Mouse (Mus musculus) hindbrain, embryonic 12.5 days (tissue): Measurements from ENCODE around the gene Lhb. TPM values are rescaled to one million over a fixed set of nuclear protein-coding genes. Genes with fewer than 3 reads are reported as not detected.

Experiments used
- ATAC-seq: fragments of 200-750 bp; cut with Nextera tagmentation; 2 replicates; pipeline ENCODE4 v1.8.0; 2017; ENCODE audit warnings: moderate TSS enrichment; ENCODE audit not compliant: low FRiP score
- H3K27ac ChIP-seq: fragments of 300-500 bp; sonication (generic); 2 replicates; pipeline ENCODE4 v1.5.1; 2016; ENCODE audit warnings: mild to moderate bottlenecking
- H3K27me3 ChIP-seq: fragments of 300-500 bp; sonication (generic); 2 replicates; pipeline ENCODE4 v1.6.1; 2016; ENCODE audit warnings: mild to moderate bottlenecking
- H3K36me3 ChIP-seq: fragments of 300-500 bp; sonication (generic); 2 replicates; pipeline ENCODE4 v1.6.1; 2016; ENCODE audit warnings: mild to moderate bottlenecking
- H3K4me1 ChIP-seq: fragments of 300-500 bp; sonication (generic); 2 replicates; pipeline ENCODE4 v1.6.1; 2016
- H3K4me2 ChIP-seq: fragments of 300-500 bp; sonication (generic); replicated peaks from 2 replicates; pipeline ENCODE4 v1.6.1; 2016; ENCODE audit warnings: mild to moderate bottlenecking
- H3K4me3 ChIP-seq: fragments of 300-500 bp; sonication (generic); 2 replicates; pipeline ENCODE4 v1.5.1; 2016; ENCODE audit warnings: mild to moderate bottlenecking
- H3K9ac ChIP-seq: fragments of 300-500 bp; sonication (generic); 2 replicates; pipeline ENCODE4 v1.6.1; 2016; ENCODE audit warnings: mild to moderate bottlenecking, moderate library complexity
- H3K9me3 ChIP-seq: fragments of 300-500 bp; sonication (generic); replicated peaks from 2 replicates; pipeline ENCODE4 v1.6.1; 2016; ENCODE audit warnings: mild to moderate bottlenecking
- WGBS: fragments of 180-500 bp; shearing (Covaris S2); methylation state at CpG from one replicate; pipeline ENCODE4 v1.1.7; 2016; 5-methylcytosine and 5-hydroxymethylcytosine counted together
- polyA plus RNA-seq: library from polyadenylated mRNA; unstranded; fragments of >200 nt; fragmentation: Nextera tagmentation; extraction: Ambion mirVana; gene quantifications from 2 replicates; pipeline ENCODE4 v1.2.1, GENCODE M21; 2016

Gene Lhb
- polyA plus RNA-seq, 1 experiment from 2014 or later: 1.0 TPM

GRCm38 (mm10) chr7:45415636-45416035, 5.0 kb upstream of the Lhb start:
- H3K27me3 ChIP-seq: peaks cover 99% of the 10 kb centered on the region
- H3K27ac ChIP-seq: no peak overlapping the region
- H3K4me1 ChIP-seq: peaks cover 18% of the 10 kb centered on the region
- 0 out of 2 replicates have a peak overlapping the region, but pooled peaks have one; percentile 6 for H3K4me2 ChIP-seq
- no peak for ATAC-seq
- no peaks in the 10 kb centered on the region for H3K9me3 ChIP-seq
- H3K9ac ChIP-seq: no peak overlapping the region
- WGBS: 11% methylated on average over 37 of the region's 37 CpGs
- H3K4me3 ChIP-seq: 0 out of 2 replicates have a peak overlapping the region, but pooled peaks have one; percentile 1
- peaks cover 2% of the 10 kb centered on the region for H3K36me3 ChIP-seq

GRCm38 (mm10) chr7:45417962-45418492, 2.6 kb upstream of the Lhb start:
- Histone ChIP-seq H3K4me1 (peaks cover 17% of the 10 kb centered on the region), H3K36me3 (peaks cover 26% of the 10 kb centered on the region), H3K9me3 (no peaks in the 10 kb centered on the region), H3K9ac (no peak overlapping the region), H3K4me3 (no peak overlapping the region), H3K27me3 (peaks cover 86% of the 10 kb centered on the region), H3K4me2 (no peak overlapping the region), H3K27ac (no peak overlapping the region)
- 10% methylated on average over 13 of the region's 13 CpGs for WGBS
- ATAC-seq: no peak

- Histone ChIP-seq H3K27ac (no peak overlapping the region), H3K9ac (no peak overlapping the region), H3K27me3 (peaks cover 66% of the 10 kb centered on the region), H3K4me3 (no peak overlapping the region), H3K4me1 (peaks cover 5% of the 10 kb centered on the region; the same call in 1 of the 2 replicates), H3K36me3 (peaks cover 46% of the 10 kb centered on the region), H3K9me3 (no peaks in the 10 kb centered on the region), H3K4me2 (no peak overlapping the region)
- ATAC-seq: no peak
- WGBS: 16% methylated on average over 27 of the region's 27 CpGs
Measured at GRCm38 (mm10) chr7:45419859-45420614, 583 bp upstream of the Lhb start.

- peaks cover 56% of the 10 kb centered on the region for H3K36me3 ChIP-seq
- no peak overlapping the region for H3K4me2 ChIP-seq
- no peak overlapping the region for H3K27ac ChIP-seq
- ATAC-seq: no peak
- peaks cover 54% of the 10 kb centered on the region for H3K27me3 ChIP-seq
- H3K9ac ChIP-seq: no peak overlapping the region
- no peaks in the 10 kb centered on the region for H3K9me3 ChIP-seq
- WGBS: 89% methylated on average over 14 of the region's 14 CpGs
- H3K4me1 ChIP-seq: peaks cover 5% of the 10 kb centered on the region; the same call in 1 of the 2 replicates
- no peak overlapping the region for H3K4me3 ChIP-seq
Measured at GRCm38 (mm10) chr7:45421194-45421593, 574 bp downstream of the Lhb start.

GRCm38 (mm10) chr7:45426556-45426955, 5.9 kb downstream of the Lhb start:
- WGBS: 96% methylated on average over 8 of the region's 8 CpGs
- no peak overlapping the region for H3K9ac ChIP-seq
- H3K4me1 ChIP-seq: 0 out of 2 replicates have a peak, but pooled peaks cover 3% of the 10 kb centered on the region
- no peak overlapping the region for H3K27ac ChIP-seq
- H3K27me3 ChIP-seq: peaks cover under 1% of the 10 kb centered on the region
- no peak overlapping the region for H3K4me3 ChIP-seq
- no peaks in the 10 kb centered on the region for H3K9me3 ChIP-seq
- ATAC-seq: no peak
- H3K4me2 ChIP-seq: no peak overlapping the region
- peaks cover 94% of the 10 kb centered on the region for H3K36me3 ChIP-seq

GRCm38 (mm10) chr7:45433835-45434202, 13.2 kb downstream of the Lhb start:
- peaks cover 44% of the 10 kb centered on the region for H3K4me1 ChIP-seq
- no peak; the same call in 1 of the 2 replicates for ATAC-seq
- H3K9me3 ChIP-seq: no peaks in the 10 kb centered on the region
- H3K27ac ChIP-seq: peak overlapping the region; percentile 92
- peaks cover 33% of the 10 kb centered on the region for H3K36me3 ChIP-seq
- peak overlapping the region; percentile 89 for H3K9ac ChIP-seq
- H3K4me2 ChIP-seq: peak overlapping the region; percentile 99
- 1% methylated on average over 7 of the region's 7 CpGs for WGBS
- H3K4me3 ChIP-seq: peak overlapping the region; percentile 88
- H3K27me3 ChIP-seq: no peaks in the 10 kb centered on the region

GRCm38 (mm10) chr7:45434203-45435015, 13.8 kb downstream of the Lhb start, which contains the start of gene Gys1:
Gene Gys1, plus strand, starts transcription at chr7:45434844.
- H3K27ac ChIP-seq: peak within 1 kb of the TSS; percentile 92
- peak within 1 kb of the TSS; percentile 89 for H3K9ac ChIP-seq
- H3K27me3 ChIP-seq: no peaks in the 10 kb centered on the region
- no peaks in the 10 kb centered on the region for H3K9me3 ChIP-seq
- peak within 1 kb of the TSS; percentile 88 for H3K4me3 ChIP-seq
- H3K36me3 ChIP-seq: peaks cover 27% of the 10 kb centered on the region
- peak within 1 kb of the TSS; percentile 99 for H3K4me2 ChIP-seq
- peaks cover 44% of the 10 kb centered on the region for H3K4me1 ChIP-seq
- under 1% methylated on average over 45 of the region's 45 CpGs for WGBS
- peak; percentile 97 for ATAC-seq

- WGBS: 5% methylated on average over 16 of the region's 16 CpGs
- Histone ChIP-seq H3K9ac (peak overlapping the region; percentile 62), H3K4me3 (peak overlapping the region; percentile 88), H3K27me3 (no peaks in the 10 kb centered on the region), H3K9me3 (no peaks in the 10 kb centered on the region), H3K4me2 (peak overlapping the region; percentile 99), H3K27ac (peak overlapping the region; percentile 14; the same call in 1 of the 2 replicates), H3K36me3 (peaks cover 26% of the 10 kb centered on the region), H3K4me1 (peaks cover 44% of the 10 kb centered on the region)
- no peak for ATAC-seq
Measured at GRCm38 (mm10) chr7:45435038-45435437, 14.4 kb downstream of the Lhb start.

GRCm38 (mm10) chr7:45436444-45436843, 15.8 kb downstream of the Lhb start:
- H3K4me2 ChIP-seq: no peak overlapping the region; the same call in 1 of the 2 replicates
- 93% methylated on average over 5 of the region's 5 CpGs for WGBS
- H3K4me3 ChIP-seq: no peak overlapping the region

GRCm38 (mm10) chr7:45437046-45437445, 16.4 kb downstream of the Lhb start:
- Histone ChIP-seq H3K4me1 (peaks cover 41% of the 10 kb centered on the region), H3K4me3 (no peak overlapping the region), H3K36me3 (peaks cover 15% of the 10 kb centered on the region), H3K27ac (no peak overlapping the region), H3K9ac (no peak overlapping the region; the same call in 1 of the 2 replicates), H3K9me3 (no peaks in the 10 kb centered on the region), H3K4me2 (0 out of 2 replicates have a peak overlapping the region, but pooled peaks have one; percentile 24), H3K27me3 (no peaks in the 10 kb centered on the region)
- 25% methylated on average over 6 of the region's 6 CpGs for WGBS
- ATAC-seq: no peak

More at GRCm38 (mm10) chr7:45436444-45436843, 15.8 kb downstream of the Lhb start:
- H3K36me3 ChIP-seq: peaks cover 21% of the 10 kb centered on the region
- no peaks in the 10 kb centered on the region for H3K9me3 ChIP-seq
- H3K27ac ChIP-seq: no peak overlapping the region
- peaks cover 43% of the 10 kb centered on the region for H3K4me1 ChIP-seq
- no peak for ATAC-seq
- no peak overlapping the region for H3K9ac ChIP-seq
- H3K27me3 ChIP-seq: no peaks in the 10 kb centered on the region

- no peak within 1 kb of the TSS for H3K27ac ChIP-seq
- no peaks in the 10 kb centered on the region for H3K27me3 ChIP-seq
- H3K9me3 ChIP-seq: no peaks in the 10 kb centered on the region
- H3K36me3 ChIP-seq: peaks cover 19% of the 10 kb centered on the region
- ATAC-seq: no peak
- no peak within 1 kb of the TSS; the same call in 1 of the 2 replicates for H3K9ac ChIP-seq
- peaks cover 39% of the 10 kb centered on the region for H3K4me1 ChIP-seq
- H3K4me2 ChIP-seq: peak within 1 kb of the TSS; percentile 24; the same call in 1 of the 2 replicates
- no peak within 1 kb of the TSS for H3K4me3 ChIP-seq
- WGBS: 28% methylated on average over 19 of the region's 19 CpGs
Measured at GRCm38 (mm10) chr7:45437521-45438276, 17.1 kb downstream of the Lhb start, which contains the start of gene Ruvbl2. Gene Ruvbl2, minus strand, starts transcription at chr7:45438096.
